Mouse (Mus musculus) megakaryocyte, adult 5-6 weeks (primary cell): ENCODE data around the gene Polr2b. TPM values are rescaled to one million over a fixed set of nuclear protein-coding genes. Genes with fewer than 3 reads are reported as not detected.

ENCODE experiments used
- ATAC-seq: 2 replicates; pipeline ENCODE4 v1.8.0; 2016; ENCODE audit warnings: mild to moderate bottlenecking, inconsistent platforms; ENCODE audit not compliant: poor library complexity, severe bottlenecking
- total RNA-seq, 2 experiments: library from RNA; stranded (forward) in 1 of 2; stranded (reverse) in 1 of 2; fragments of 153-499, 151-499 nt in 1 of 2; fragments of 221-1000, 200-1000 nt in 1 of 2; gene quantifications; 2 replicates each; pipeline versions ENCODE4 v1.2.3 to v1.2.4; 2015 to 2017

Polr2b gene
- total RNA-seq, 2 experiments from 2014 or later, result 79.2 to 100 TPM

DNA sequence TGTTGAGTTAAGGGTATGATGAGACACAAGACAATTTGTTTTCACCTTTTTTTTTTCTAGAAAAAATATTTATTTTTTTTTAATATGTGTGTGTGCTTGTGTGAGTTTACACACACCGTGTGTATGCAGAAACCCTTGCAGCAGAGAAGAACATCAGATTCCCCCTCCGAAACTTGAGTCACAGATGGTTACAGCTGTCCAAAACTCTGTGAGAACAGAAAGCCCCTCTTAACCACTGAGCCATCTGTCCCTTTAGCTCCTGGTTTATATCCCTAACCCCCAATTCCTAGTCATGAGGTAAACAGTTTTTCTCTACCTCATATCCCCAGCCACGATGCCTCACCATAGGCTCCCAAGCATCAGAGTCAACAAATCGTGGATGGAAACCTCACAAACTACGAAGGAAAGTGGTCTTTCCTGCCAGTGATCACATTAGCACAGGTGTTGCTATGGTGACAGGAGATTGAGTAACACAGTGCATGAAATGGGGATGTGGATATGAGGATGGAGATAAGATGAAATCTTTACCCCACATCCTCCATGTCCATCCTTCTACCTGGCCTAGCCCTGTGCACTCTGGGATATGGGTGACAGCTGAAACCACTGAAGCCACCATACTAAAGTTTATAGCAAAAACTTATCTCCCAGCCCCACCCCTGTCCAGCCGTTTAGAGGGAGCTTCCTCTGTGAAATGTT lies 76.1 kb downstream of the Polr2b start:
- ATAC-seq, result peak; percentile 61

DNA sequence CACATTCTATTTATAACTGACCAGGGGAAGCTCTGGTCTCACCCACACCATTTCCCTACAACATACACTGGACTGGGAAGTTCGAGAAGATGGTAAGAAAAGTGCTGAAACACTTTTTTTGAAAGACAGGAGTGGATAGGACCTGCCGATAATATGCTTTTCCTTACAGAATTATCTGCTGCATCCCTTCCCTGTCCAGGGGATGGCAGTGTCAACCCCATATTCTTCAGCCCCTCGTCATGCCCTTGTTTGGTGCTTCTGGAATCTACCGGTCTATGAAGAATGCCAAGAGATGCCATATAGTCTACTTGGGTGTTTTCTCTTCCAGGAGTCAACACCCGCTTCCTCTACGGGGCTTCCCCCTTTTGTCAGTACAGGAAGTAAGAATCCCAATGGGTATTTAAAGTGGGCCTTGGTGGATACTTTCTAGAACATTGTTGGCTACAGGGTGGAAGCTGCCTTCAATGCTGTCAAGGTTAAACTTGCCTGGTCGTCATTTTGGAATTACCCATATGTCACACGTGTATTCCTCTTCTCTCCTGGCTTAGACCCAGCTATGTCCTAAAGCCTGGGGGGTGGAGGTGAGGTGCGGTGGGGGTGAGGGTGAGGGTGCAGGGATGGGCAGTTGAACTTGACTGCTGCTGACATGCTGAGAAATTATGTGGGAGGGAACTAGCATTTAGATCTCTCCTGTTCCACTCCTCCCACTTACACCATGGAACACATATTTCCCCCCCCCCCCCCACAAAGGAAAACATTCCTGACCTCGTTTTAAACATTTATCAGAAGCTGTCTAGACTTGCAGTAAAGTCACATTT lies 76.9 kb downstream of the Polr2b start:
- peak; percentile 45 for ATAC-seq

DNA sequence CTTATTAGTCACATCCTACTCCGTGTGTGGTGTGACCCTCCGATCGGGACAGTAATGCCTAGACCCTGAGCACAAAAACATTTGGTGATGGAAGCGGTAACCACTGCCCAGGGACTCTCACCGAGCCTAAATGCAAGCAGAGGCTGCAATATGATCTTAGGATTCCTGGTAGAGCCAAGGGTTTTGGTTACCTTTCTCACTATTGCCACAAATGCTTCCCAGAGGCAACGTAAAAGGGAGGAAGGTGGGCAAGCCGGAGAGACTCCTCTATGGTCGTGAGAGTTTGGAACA lies 77.4 kb downstream of the Polr2b start:
- ATAC-seq, result no peak

DNA sequence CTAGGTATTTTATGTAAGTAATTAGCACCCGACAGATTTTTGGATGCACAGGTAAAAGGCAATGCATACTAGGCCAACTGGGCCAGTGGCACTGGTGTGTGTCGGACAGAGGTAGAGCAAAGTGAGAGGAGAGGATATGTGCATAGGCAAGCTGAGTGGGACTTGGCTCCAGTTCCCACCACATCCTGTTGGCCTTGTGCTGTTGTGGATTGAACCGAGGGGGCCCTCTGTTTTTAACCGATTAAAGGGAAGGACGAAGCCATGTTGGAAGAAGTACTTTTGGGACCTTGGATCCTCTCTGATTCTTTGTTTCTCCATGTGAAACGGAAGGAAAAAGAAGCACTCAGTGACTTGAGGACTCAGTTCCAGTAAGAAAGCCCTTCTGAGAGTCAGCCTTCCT lies 78.4 kb downstream of the Polr2b start:
- ATAC-seq, result no peak

DNA sequence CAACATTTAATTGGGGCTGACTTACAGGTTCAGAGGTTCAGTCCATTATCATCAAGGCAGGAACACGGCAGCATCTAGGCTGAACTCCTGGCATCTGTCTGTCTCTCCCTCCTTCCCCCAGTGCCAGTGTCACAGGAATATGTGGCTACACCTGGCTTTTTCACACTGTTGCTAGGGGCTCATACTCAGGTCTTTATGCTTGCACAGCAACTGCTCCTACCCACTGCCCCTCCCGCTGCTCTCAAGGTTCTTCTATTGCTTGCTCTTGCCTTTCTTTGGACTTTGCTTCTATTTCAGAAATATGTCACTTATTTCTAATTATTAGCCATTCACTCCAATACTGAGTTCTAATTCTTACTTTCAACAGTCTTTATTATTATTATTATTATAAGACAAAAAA lies 80.3 kb downstream of the Polr2b start:
- ATAC-seq, result no peak

DNA sequence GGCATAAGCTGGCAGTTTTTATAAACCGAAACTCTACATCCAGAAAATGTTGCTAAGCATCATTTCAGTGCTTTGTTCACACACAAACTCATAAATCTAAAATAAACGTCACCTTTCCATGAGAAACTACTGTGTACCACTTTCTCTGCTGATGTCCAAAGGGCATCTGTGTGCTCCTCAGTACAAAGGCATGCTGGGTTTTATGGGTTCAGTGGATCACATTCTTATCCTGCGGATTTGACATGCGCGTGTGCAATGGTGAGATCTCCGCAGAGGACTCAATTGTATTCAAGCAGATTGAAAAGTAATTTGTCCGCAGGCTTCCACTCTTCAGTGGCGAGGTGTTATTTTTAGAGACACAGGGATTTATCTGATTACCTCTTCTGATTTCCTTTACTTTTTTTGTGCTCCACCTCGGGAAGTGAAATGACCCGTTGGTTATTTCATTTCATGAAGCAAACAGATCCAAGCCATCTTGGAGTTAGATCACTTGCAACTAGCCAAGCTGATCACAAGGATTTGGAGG lies 83.2 kb downstream of the Polr2b start:
- no peak for ATAC-seq

DNA sequence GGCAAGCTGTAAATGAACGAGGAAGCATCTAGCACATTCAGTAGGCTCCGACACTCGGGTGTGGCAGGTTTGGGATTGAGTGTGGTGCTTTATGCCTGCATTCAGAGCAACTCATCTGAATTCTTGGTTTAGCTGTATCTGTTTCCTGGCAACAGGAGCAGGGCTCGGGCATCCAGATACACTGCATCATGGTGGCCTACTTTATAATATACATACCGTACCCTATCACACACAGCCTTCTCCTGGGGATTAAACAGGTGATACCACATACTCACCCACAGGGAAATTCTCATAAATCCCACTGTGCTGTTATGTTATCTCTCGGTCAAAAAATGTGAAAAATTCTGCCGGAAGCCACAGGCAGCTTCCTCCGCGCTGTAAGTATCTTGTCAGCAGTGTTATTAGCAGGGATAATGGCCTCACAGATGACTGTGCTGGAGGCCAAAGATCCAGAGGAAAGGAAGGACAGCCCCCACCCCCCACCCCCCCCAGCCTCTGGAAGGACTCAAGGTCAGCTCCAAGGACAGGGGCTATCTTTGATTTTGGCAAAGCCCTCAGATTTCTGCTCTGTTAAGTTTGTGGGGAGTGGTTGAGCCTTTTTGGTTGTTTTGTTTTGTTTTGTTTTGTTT lies 84.2 kb downstream of the Polr2b start:
- no peak for ATAC-seq

DNA sequence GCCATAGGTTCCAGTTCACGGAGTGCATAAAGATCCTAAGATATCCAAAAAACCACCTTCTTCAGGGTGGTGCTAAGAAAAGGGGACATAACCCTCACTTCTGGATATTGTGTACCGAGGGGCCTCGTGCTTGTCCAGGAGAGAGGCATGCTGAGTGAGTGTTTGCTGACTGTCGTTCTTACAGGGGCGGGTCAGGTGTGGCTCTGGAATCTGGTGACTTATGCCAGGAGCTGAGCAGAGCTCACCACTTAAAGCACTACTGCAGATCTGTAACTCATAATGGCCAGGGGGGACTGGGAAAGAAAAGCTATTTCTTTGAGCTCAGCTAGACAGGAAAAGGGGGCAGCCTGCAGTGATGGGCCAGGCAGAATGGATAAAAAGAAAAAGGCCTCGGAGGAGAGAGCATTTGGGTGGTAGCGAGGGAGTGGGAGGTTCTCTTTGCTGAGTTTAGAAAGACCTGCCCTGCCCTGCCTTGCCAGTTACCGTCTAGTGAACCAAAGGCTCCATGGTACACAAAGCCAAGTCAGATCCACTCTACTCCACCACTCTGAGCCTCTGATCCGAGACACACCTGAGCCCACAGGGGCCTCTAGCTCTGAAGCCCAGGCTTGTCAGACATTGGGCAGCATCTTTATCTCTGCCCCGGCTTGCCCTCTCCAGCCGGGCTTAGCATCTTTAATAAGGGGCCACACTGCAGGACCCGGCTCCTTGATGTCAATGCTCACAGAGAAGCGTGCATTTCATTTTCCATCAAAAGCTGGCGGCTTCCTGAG lies 88.5 kb downstream of the Polr2b start:
- no peak for ATAC-seq

Other genes with a start within 250 kb of the Polr2b start
- gene Hopx, start 195.0 kb upstream of the Polr2b start, total RNA-seq (2015), result 104 and 127 TPM in 2 replicates
- gene Hopx, start 195.0 kb upstream of the Polr2b start, total RNA-seq (2017), result 35.5 and 46.3 TPM in 2 replicates
- gene Spink2, start 98.7 kb upstream of the Polr2b start, total RNA-seq (2015), result 2.2 and 4.9 TPM in 2 replicates
- gene Spink2, start 98.7 kb upstream of the Polr2b start, total RNA-seq (2017), result 3.3 and 5.4 TPM in 2 replicates
- gene Rest, start 44.7 kb upstream of the Polr2b start, total RNA-seq (2015), result 19.9 and 21.1 TPM in 2 replicates
- gene Rest, start 44.7 kb upstream of the Polr2b start, total RNA-seq (2017), result 31.5 and 37.9 TPM in 2 replicates
- 18.0 and 24.7 TPM in 2 replicates for gene Noa1, start 63 bp upstream of the Polr2b start, total RNA-seq (2015)
- 10.2 and 15.8 TPM in 2 replicates for gene Noa1, start 63 bp upstream of the Polr2b start, total RNA-seq (2017)
- gene Igfbp7, start 97.9 kb downstream of the Polr2b start, total RNA-seq (2015), result 3.6 and 4.5 TPM in 2 replicates
- gene Igfbp7, start 97.9 kb downstream of the Polr2b start, total RNA-seq (2017), result 2.6 and 4.1 TPM in 2 replicates